Mouse (Mus musculus) kidney, adult 9 months (tissue): Measurements from ENCODE around the gene Kalrn.
A peak's percentile ranks its signal among the peaks of the same experiment; 100 is the strongest.

Source experiments
- DNase-seq: peaks from one replicate; pipeline ENCODE4 v3.0.0; 2022

Kalrn gene

DNA sequence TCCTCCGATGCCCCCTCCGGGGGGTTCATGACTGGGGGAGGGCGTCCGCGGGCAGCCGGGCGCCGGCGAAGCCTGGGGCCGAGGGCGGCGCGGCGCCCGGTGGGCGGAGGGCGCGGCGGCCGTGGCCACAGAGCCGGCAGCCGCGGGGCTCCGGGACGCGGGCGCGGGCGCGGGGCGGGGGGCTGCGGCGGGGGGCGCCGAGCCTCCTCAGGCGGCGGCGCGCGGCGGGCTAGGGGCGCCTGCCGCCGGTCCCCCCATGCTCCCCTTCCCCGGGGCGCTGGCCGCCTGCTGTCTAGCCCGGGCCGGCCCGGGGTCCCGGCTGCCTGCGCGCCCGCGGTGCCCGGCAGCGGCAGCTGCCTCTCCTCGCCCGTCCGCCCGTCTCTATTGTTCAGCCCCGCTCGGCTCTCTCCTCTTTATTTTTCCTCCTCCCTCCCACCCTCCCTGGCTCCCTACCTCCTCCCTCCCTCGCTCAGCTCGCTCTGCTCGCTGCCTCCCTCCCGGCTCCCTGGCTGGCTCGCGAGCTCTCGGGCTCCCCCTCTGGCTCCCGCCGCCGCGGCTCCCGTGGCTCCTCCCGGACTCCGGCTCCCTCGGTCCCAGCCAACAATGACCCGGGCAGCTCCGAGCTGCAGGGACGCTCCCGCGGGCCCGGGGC, at the start of gene Kalrn:
TSS of gene Kalrn (minus strand) at position 382 of the 652 bp plus-strand sequence.
- peak; percentile 89 for DNase-seq

DNA sequence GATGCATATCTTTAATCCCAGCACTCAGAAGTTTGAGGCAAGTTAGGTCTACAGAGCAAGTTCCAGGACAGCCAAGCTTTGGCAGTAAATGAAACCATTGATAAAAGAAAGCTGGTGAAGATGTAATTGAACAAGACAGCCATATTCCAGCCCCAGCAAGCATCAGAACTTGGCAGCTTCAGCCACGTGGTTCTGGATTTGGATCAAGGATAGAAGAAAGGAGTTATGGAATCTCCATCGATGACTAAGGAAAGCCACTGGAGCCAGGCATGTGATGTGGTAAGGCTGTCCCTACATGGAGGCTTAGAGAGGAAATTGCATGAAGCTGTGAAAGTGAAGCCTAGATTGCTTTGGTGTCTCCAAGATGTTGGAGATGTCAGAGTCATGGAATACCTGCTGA, 40.7 kb upstream of the Kalrn start:
- no peak for DNase-seq

DNA sequence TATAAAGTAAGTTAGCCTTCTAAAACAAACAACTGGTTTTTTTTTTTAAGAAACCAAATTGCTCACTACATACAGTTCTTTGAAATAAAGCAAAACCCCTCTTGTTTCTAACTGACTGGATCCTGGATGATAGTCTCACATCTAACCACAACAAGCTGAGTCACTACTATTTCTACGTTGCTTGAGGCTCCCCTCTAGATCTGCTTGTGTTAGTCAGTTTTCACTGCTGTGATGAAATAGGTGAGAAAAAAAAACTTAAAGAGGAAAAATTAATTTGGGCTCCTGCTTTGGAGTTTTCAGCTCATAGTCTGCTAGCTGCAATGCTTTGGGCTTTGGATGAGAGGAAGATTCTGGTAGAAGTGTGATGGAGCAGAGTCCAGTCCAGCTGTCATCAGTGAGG, 36.8 kb upstream of the Kalrn start:
- no peak for DNase-seq

DNA sequence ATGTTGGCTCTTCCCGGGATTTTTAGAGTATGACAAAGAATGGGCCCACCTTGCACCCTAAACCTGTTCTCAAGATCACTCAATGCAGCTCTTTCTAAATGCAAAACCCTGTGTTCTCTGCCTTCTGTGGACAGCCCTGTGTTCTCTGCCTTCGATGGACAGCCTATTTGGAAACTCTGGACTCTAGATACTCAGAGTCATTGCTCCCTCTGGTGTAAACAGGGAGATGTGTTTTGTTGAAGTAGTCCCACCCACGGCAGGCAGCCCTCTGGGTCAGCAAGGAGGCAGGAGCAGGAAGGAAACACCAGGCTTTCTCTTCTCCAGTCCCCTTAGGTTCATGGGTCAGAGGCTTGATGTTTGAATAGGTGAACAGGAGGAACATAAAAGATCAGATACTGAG, 32.3 kb upstream of the Kalrn start:
- peak; percentile 64 for DNase-seq

DNA sequence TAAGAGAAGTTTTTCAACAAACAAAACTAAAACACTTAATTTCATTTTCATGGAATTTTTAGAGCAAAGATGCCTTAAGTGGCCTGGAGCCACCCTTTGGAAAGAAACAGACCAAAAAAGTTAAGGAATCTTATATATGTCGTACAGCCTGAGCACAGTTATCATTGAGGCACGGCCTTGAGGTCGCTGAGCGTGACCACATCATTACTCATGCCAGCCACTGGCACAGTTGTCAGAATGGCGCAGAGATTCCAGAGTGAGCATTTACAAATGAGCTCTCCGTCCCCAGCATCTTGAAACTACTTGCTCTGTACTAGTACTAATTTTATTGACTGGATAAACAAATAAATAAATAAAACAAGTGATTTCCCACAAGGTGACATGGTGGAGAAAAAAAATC, 30.5 kb upstream of the Kalrn start:
- no peak for DNase-seq

DNA sequence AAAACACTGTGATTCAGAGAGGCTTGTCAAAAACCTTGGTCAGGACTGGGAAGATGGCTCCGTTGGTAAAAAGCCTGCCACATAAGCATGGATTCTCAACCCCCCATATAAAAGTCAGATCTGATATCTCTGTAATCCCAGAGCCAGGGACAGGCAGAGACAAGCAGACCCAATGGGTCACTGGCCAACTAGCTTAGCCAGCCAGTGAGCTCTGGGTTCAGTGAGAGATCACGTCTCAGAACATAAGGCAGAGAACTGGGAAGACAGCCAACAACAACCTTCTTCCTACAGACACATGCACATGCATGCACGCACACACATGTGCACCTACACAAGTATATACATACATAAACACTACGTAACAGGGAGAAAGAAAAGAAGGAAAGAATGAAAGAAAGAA, 29.7 kb upstream of the Kalrn start:
- DNase-seq: no peak

DNA sequence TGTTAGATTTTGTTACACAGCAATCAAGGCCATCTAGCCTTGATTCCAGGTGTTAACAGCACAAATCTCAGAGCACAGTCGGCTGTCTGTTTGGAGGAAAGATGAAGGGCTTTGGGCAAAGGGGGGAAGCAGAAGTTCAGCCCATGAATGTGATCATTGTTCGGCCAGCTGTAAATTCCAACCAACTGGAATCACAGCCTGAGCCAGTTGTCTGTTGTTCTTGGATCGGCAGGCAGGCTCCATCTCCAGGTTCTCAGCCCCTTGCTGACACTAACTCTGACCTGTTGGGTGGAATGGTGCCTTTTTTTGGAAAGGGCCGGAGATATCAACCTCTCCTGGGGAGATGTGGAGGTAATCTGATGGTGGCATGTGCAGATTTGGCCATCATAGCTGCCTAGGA, 28.6 kb upstream of the Kalrn start:
- DNase-seq: no peak

DNA sequence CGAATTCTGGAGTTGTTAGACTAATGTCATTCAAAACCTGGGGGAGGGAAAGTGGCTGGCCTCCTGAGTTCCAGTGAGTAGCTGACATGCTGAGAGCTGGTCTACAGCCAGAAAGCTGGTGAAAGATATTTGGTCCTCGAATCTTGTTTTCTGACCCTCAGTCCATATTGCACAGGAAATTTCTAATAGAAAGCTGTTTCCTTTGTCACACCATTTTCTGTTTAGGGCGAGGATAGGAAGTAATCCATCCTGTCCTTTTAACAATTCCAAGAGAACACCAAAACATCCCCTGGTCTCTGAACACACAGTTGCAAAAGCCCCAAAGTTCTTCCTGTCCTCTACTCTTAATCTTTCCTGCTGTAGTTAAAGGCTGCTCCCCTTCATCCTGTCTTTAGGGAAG, 22.0 kb upstream of the Kalrn start:
- DNase-seq: no peak

DNA sequence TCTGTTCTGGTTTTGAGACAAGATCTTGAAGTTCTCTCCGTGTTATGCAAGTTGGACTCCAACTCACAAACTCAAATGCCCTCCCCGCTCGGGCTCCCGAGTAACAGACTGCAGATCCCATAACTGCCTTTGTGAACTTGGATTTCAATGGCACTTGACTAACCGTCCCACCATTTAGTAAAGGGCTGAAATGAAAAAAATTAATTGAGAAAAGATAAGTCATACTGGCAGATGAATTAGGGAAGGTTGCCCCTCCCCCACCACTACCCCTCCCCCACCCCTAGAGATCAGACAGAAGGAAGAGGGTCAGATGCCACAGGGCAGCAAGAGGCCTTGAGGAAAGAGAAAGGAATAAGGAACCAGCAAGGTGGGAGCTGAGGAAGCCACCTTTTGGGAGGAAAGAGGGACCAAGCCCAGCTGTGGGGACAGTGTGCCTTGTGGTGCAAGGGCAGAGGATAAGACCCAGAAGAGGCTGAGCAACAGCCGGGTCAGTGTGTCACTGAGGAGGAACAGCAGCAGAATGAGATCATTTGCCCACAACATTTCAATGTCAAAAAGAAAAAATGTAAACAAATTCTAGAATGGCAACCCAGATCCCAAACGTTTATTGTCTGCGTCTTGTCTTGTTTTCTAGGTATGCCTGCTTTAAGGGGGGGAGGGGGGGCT, 21.4 kb upstream of the Kalrn start:
- DNase-seq: no peak

DNA sequence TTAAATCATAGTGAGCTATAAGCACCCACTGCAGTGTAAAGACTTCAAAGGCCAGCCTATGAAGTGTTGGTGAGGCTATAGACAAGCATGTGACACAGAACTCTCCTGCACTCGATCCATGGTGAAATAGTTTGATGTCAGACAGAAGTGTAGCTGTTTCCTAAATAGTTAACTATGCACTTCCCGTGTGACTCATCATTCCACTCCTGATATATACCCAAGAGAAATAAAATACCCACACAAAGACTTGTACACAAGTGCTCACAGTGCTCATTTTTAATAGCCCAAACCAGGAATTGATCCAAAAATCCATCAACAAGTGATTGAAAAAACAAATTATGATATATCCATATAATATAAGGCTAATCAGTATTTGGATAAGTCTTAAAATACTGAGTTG, 19.4 kb upstream of the Kalrn start:
- DNase-seq: no peak

DNA sequence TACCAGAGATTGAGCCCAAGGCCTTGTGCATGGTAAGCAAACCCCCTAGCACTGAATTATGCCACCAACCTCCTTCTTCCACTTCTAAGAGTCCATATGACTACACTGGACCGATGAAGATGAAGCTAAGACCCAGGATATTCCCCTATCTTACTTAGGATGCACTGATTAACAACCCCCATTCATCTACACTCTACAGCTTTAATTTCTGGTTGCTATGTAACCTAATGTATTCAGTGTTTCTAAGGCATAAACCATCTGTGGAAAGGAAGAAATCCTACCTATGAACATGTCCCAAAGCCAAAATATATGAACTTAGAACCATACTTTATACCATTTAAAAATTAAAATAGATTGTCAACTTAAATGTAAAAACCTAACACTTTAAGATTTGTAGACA, 18.6 kb upstream of the Kalrn start:
- no peak for DNase-seq

DNA sequence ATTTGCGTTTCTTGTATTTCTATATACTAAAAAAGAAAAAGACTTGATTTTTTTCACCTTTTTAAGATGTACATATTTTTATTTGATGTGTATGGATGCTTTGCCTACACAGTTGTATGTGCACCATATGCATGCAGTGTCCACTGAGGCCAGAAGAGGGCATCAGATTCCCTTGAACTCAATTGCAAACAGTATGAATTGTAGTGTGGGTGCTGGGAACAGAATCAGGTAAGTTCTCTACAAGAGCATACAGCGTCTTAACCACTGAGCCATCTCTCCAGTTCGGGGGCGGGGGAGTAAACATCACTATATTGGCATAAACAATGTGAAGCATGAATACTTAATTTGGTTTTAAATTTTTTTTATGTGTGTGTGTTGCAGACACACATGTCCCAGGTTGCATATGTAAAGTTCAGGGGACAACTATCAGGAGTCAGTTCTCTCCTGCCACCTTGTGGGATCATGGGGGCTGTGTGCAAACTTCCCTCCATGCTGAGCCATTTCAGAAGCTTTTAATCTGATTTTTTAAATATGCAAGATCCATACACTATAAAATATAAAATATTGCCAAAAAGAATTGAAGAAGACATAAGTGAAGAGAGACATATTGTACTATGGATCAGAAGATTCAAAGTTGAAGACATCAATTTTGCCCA, 6.5 kb upstream of the Kalrn start:
- no peak for DNase-seq

DNA sequence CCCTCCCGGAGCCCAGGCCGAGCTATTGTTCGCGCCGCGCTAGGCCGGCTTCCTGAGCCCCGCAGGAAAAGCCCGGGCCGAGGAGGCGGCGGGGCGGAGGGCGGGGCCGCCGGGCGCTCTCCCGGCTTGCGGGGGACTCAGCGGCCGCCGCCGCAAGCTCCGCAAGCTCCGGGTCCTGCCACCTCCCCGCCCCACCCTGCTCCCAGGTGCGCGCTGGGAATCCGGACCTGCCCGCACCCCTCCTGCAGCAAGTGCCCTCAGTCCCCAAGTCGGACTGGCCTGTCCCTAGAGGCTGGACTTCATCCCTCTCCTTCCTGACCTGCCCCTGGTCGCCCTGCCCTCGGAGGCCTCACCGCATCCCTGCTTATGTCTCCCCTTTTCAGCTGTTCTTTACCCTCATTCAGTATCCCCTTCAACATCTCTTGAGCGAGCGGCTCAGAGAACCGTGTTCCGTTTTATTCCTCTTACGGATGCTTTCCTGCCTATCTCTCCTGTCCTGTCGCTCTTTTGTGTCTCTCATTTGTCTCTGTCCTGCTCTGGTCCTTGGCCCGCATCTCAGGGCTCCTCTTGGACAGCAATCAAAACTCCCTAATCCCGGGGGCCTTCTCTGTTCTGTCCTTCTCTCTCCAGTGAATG, 642 bp upstream of the Kalrn start:
- DNase-seq: no peak

DNA sequence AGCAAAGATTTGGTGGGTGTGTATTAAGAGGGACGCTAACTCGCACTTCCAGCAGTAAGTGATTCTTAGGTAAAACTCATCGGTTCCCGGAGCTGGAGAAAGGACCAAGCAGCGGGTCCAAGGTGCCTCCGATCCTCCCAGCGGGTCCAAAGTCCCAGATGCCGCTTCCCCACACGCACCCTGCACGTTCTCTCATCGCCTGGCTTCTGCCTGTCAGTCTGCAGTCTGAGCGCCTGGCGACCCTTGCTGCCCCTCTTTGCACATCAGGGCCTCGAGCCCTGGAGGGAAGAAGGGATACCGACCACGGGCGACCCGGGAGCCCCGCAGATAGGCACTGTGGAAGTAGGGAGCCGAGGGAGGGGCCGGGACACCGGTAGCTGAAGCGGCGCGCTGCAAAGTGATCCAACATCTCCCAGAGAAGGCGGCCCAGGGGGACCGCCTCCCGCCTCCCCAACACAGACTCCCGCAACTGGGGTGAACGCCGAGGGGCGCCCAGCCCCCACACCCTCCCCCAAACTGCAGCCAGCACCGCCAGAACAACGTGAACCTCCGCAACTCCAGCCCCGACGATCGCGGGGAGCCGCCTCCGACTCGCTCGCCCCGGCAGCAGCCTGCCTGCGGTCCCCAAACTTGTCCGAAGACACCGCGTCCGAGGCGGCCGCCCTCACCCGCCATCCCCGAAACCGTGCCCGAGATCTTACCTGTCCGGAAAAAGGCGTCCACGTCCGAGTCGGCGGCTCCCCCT, 754 bp downstream of the Kalrn start:
- peak; percentile 64 for DNase-seq

DNA sequence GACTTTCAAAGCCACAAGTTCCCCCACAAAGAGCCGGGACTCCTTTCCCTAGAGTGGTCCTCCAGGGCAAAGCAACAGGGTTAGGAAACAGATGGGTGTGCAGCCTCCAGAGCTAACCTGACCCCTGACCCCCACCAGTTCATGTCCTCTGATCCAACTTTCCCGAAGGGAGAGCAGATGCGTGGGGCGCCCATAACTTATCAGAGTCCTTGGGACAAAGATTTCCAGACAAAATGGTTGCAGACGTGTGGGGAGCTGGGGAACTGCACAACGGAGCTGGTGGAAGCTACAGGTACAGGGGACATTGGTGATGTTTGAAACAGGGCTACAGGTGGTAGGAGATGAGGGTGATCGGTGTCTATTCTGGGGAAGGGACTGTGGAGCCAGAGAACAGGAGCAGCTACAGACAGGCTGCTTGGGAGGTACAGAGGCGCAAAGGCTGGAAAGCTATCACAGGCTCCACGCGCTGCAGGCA, 1.4 kb downstream of the Kalrn start:
- no peak for DNase-seq

DNA sequence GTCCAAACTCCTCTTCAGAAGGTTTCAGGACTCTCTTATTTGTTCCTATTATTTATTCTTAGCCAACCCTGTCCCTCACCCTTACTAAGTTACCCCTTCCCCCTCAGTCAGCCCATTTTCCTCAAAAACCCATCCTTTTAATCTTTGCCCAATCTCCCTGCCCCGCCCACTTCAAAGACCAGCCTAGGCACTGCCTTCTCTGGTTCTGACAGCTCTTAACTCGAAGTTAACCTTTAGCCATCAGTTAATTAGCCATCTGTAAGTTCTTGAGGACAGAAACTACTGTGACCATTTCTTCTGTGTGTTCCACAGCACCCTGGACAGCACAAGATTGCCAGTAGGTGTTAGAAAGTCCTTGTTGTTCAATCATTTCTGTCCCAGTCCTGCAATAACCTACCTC, 3.4 kb downstream of the Kalrn start:
- peak; percentile 63 for DNase-seq

DNA sequence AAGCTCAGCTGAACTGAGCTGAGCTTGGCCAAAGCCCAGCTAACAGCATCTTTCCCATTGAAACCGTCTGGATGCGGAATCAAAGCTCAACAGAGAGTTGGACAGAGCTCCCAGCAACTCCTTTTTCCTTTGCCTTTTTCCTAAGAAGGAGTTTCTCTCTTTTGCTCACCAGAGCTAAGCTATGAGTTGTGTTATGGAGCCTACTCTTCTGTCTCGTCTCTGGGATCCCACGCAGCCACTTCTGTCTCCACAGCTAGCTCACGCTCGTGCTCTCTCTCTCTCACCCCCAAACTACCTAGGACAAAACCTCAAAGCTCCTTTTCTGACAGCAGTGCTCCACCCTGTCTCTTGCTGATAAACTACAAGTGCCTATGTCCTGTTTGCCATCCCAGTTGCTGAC, 4.5 kb downstream of the Kalrn start:
- DNase-seq: no peak

DNA sequence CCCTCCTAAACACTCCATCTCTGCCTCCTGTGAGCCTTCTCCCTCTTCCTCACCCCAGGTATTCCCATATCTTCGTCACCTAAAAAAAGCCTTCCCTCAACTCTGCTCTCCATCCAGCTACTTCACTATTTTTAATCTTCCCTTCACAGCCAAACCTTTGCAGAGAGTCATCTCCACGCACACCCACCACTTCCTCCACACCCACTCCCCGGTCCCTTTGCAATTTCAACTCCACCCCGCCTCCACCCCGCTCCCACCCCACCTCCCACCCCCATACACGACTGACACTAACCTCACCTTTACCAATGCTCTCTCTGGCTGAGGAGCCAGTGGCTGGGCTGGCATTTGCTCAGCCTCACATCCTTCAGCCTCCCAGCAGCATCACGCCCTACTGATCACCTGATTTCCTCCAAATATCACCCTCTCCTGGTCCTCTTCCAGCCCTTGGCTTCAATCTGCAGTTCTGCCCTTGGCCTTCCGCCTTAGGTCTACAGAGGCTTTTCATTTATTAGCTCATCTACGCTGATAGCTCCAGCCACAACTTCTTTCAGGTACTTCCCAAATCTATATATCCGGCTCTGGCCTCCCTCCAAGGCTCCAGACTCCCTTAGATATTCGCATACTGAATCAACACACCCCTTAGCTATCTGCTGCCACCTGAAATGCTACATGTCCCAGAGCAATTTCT, 9.6 kb downstream of the Kalrn start:
- no peak for DNase-seq

DNA sequence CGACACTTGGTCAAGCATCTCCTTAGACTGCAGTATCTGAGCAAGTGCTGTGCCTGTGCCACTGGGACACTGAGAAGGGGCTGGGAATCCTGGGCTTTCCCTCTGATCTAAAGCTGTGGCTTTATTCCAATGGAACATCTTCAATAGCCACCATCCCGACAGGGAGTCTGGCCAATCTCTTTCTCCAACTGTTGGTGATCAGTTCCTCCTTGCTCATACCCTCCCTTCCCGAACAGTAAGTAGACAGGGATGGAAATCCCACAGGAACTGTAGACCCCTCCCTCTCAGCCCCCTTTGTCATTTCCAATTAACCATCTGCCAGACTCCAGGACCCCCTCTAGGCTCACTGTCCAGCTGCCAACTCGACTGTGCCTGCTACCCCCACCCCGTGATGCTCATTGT, 11.6 kb downstream of the Kalrn start:
- DNase-seq: no peak

DNA sequence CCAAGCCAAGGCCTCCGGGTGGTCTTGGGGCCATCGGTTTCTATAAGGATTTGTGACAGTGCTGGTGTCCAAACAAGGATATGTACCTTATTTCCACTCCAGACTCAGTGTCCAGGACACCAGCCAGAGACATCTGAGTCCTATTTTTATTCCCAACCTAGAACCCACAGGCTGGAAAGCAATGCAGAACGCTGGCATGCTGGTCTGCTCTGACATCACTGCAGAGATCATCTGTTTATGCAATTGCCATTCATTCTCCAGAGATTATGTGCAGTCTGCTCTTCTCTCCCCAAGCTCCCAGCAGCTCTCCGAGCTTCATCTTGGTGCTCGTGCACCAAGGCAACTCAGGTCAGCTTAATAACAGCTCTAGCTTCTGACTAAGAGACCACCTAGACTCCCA, 12.5 kb downstream of the Kalrn start:
- no peak for DNase-seq

DNA sequence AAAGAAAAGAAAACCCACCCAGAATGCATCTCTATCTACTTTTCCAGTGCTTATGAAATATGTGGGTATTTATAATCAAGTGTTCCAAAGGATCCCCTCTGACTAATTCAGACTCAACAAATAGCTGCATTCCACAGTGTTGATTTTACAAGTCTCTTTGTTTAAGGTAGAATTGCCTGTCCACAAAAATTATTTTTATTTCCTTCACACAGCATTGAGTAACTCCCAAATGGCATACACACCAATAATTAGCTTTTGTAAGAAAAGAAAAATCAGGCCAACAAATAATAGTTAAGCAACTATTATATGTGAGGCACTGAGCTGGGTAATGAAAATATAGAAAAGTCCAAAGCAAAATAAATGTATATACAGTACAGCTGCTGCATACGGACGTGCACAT, 12.9 kb downstream of the Kalrn start:
- no peak for DNase-seq

DNA sequence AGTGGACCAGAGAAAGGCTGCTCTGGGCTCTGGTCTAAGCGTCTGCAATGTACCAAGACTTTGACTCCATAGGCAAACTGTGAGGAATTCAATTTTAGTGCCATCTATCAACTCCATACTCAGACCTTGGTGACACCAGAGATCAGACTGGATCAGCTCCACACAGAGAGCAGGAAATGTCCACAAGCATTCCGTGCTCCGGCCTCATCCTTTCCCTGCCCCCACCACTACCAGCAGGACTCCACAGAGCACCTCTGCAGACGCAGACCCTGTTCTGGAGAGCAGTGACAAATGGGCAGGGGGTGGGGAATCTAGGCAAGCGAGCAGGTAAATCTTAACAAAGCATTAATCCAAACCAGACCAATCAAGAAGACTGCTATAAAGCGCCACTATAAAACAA, 15.4 kb downstream of the Kalrn start:
- no peak for DNase-seq

DNA sequence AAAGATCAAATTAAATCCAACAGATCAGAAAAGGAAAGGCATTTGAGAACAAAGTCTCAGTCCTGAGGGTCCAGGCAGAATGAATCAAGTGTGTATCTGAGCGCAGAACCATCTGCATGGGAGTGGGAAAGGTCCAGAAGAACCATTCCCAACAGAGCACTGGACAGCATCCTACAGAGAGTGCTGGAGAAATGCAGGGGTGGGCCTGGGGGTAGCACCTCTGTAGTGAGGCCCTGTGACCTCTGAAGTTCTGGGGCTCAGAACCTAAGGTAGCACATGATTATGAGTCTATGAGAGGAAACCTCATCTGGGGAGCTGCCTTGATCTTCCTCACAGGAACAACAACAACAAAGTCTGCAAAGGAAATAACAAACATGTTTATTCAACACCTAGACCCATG, 20.6 kb downstream of the Kalrn start:
- DNase-seq: no peak
